Mouse (Mus musculus) thymus, postnatal 4 days (tissue): ENCODE measurements around the gene Zfp108.
"Not testable (repeated sequence)": the region's sequence is repeated elsewhere in the genome, so short reads cannot be mapped to it uniquely, and the experiment has no call there.

ENCODE experiments used
- DNase-seq: peaks from one replicate; pipeline ENCODE4 v3.0.0; 2021

The Zfp108 gene

DNA sequence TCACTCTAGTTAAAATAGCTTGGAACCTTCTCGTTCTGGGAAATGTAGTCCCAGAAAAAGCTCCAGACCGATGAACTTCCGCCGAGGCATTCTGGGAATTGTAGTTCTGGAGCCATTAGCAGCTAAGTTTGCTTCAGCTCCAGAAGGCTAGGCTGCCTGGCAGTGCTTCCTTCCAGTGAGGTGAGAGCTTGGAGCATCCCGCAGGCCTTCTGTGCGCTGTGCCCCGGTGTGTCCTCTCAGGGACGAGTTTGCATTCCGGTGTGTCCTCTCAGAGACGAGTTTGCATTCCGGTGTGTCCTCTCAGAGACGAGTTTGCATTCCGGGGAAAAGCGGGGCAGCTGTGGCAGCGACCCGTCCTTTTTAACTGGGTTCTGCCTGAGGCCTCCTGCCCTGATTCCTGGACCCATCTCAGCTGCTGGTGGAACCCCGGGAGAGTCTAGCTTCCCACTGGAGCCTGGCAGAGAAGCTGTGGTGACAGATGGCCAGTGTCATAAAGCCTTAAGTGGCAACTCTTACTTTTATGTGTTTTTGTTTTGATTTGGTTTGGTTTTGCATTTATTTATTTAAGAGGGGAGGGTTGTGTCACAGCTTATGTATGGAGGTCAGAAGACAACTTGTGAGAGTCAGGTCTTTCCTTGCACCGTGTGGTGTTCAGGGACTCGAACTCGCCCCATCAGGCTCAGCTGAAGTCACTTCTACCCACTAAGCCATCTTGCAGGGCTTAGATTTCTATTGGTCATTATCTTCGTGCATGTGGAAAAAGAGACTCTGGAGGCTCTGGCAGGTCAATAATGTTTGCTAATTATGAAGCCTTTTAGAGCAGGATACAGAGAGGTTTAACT lies at the start of gene Zfp108:
Zfp108 (plus strand) TSS at position 162 of the 842 bp plus-strand sequence.
- DNase-seq, result peak; percentile 61

DNA sequence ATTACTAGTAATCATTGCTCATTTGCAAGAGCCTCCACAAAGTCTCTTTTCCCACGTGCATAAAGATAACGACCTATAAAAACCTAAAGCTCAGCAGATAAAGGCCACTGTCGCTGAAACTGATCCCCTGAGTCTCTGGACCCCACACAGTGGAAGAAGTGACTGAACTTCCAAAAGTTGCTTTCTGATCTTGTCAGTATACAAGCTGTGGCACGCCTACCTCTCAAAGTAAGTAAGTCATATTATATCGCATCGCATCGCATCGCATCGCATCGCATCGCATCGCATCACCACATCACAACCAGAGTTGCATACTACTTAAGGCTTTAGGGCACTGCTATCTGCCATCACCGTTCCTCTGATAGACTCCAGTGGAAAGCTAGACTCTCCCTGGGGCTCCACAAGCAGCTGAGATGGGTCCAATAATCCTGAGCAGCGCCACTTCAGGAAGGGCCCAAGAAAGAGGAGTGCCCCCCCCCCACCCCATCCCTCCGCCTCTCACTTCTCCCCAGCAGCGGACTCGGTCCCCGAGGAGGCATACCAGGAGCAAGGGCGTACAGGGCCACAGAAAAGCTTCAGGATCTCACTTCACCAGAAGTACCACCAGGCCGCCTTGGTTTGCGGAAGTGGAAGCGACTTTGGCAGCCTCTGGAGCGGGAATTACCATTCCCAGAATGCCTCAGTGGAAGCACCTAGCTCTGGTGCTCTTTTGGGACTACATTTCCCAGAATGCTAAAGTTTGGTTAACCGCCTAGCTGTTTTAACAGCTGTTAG lies 46.9 kb upstream of the Zfp108 start:
- DNase-seq, result no peak

DNA sequence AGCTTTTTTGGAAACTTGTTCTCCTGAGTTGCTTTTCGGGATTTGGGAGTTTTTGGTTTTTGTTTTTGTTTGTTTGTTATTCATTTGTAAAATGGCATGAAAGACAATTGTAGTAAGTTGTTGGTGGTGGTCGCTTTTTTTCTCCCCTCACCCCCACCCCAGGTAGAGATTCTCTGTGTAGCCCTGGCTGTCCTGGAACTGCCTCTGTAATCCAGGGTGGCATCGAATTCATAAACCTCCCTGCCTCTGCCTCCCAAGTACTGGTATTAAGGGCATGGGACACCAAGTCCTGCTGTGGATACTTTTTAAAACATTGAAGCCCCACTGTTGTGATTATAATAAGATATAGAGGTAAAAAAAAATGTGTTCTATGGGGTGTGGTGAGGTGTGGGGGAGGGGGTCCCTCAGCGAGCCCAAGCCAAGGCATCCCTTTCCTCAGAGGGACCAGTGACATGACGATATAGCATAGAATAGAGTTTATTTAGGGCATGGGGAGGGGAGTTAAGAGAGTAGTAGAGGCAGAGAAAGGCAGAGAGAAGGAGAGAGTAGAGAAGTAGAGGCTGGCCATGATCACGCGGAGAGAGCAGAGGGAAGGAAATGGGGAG lies 46.2 kb upstream of the Zfp108 start:
- DNase-seq, result no peak

DNA sequence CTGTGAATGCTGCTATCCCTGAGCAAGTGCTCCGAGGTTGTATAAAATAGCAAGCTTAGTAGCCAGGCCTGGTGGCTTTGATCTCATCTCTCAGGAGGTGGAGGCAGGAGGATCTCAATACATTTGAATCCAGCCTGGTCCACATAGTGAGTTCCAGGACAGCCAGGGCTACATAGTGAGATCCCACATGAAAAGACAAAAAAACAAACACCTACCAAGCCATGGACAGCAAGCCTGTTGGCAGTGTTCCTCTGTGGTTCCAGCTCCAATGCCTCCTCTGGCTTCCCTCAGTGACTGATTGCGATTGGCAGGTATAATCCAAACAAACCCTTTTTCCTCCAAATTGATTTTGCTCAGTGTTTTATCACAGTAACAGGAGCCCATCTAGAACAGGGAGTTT lies 44.3 kb upstream of the Zfp108 start:
- DNase-seq, result no peak

GRCm38 (mm10) chr7:24211343-24211742 lies 43.3 kb upstream of the Zfp108 start, which contains the start of gene Zfp111:
Gene Zfp111, minus strand, starts transcription at chr7:24211443.
- DNase-seq, result no peak

DNA sequence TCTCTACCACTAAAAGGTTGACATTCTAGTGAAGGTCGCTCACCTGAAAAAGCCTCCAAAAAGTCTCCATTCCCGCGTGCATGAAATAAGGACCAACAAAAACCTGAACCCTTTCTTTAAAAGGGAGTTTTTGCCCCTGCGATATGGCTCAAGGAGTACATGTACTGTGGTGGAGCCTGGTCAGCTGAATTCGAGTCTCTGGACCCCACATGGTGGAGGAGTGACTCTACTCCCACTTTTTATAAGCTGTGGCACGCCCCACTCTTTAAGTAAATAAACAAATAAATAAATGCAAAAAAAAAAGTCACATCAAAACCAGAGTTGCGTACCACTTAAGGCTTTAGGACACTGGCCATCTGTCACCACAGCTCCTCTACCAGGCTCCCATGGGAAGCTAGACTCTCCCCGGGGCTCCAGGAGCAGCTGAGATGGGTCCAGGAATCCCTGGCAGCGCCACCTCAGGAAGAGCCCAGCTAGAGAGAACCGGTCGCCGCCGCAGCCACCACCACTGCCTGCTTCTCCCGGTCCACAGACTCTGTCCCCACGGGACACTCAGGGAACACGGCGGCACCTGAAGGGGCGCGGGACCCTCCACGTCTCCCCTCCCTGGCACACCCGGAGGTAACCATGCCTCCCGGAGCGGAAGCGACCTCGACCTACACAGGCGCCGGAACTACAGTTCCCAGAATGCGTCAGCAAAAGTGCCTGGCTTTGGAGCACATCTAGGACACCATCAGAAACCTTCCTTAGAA lies 17.4 kb upstream of the Zfp108 start, which contains the start of gene Zfp109:
Zfp109 (minus strand) TSS at position 521 of the 752 bp plus-strand sequence.
- peak; percentile 71 for DNase-seq

- no peak for DNase-seq
These were observed 597 bp upstream of the Zfp108 start for GRCm38 (mm10) chr7:24253779-24254615.

GRCm38 (mm10) chr7:24259306-24259999 lies 4.9 kb downstream of the Zfp108 start:
- no peak for DNase-seq

DNA sequence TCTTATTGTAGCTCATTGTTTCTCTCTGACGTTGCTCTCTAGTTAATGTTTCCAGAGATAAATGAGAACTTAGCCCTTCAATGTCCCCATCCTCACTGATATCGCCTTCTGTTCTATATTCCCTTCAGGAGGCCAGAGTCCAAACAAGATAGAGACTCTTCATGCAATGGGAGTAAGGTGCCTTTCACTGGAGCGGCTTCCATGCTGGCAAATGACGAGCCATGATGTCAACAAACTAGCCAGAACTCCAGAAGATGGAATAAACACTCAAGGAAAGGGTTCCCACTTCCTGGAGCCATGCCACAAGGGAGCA lies 5.4 kb downstream of the Zfp108 start:
- DNase-seq, result no peak

- peak; percentile 42 for DNase-seq
These were observed 13.9 kb downstream of the Zfp108 start for GRCm38 (mm10) chr7:24268176-24269155.

DNA sequence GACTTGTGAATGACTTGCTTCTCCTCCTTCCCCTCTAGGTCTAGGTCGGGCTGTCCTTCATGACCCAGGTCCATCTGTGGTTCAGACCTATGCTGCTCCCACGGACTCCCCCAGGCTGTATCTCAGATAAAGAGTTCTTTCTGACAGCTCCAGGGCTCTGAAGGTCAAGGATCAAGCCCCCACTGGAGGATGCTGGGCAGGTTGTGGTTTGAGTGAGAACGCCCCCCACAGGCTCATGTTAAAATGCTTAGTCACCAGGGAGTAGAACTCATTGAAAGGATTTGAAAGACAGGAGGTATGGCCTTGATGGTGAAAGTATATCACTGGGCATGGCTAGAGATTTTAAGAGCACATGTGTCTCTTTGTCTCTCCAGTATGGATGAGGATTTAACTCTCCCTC lies 14.7 kb downstream of the Zfp108 start:
- peak; percentile 13 for DNase-seq

- DNase-seq, result peak; percentile 18
These were observed 15.2 kb downstream of the Zfp108 start for GRCm38 (mm10) chr7:24269667-24270287.

GRCm38 (mm10) chr7:24270288-24270672 lies 15.7 kb downstream of the Zfp108 start, which contains the start of gene Zfp93:
Gene Zfp93, plus strand, starts transcription at chr7:24270420.
- peak; percentile 71 for DNase-seq

- no peak for DNase-seq
These were observed 16.6 kb downstream of the Zfp108 start for GRCm38 (mm10) chr7:24271191-24271590.

DNA sequence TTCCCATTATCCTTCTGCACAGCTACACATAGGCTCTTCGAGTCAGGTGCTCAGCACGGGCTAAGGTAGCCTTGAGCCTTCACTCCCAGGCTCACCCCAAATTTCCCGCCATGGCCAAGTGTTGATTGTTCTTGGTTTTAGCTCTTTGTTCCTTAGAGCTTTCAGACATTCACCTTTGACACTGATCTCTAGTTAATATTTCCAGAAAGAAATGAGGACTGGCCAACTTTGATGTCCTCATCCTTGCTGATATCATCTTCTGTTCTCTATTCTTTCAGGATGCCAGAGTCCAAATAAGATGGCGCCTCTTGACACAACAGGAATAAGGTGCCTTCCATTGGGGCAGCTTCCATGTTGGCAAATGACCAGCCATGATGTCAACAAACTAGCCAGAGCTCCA lies 19.9 kb downstream of the Zfp108 start:
- DNase-seq, result no peak

- not testable (repeated sequence) for DNase-seq
These were observed 24.2 kb downstream of the Zfp108 start for GRCm38 (mm10) chr7:24278771-24279170.

GRCm38 (mm10) chr7:24280031-24280857 lies 25.6 kb downstream of the Zfp108 start:
- no peak for DNase-seq

DNA sequence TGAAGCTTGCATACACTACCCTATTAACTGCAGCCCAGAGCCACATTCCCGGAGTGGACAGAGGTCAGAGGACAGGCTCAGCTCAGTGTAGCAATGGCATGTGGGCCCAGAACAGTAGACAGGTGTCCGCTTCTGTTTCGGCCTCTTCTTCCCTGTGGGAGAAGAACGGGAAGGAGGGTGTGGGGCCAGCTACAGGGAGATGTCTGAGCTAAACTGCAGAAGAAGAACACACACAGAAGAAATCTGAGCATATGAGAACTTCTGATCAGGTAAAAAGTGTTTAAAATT lies 26.2 kb downstream of the Zfp108 start:
- DNase-seq, result no peak

- DNase-seq, result no peak
These were observed 31.5 kb downstream of the Zfp108 start for GRCm38 (mm10) chr7:24286090-24286489.
